Mouse (Mus musculus): ENCODE data around the gene Camk2b. TPM values are rescaled to one million over a fixed set of nuclear protein-coding genes. Genes with fewer than 3 reads are reported as not detected.

The Camk2b gene
- polyA plus RNA-seq, 1 experiment from 2014 or later, result 51.6 TPM

DNA sequence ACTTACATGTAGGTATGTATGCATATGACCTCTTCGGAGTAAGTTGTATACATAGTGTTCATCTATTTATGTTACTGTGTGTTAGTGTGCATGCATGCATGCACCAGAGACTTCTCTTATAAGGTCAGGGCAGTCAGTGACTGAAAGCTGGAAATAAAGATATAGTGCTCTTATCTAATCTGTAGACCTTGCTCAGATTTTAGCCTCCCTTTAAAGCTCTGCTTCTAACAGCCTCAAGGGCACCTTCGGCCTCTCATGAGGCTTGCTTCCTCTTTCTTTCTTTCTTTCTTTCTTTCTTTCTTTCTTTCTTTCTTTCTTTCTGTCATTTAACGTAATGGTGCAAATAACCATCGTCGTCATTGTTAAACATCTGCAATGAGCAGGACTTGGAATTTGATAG lies 111.7 kb downstream of the Camk2b start:
- H3K4me3 ChIP-seq (ENCODE audit: low read depth, low read length), result no peak overlapping the region
- H3K4me2 ChIP-seq (ENCODE audit: low read length), result no peak overlapping the region
- DNase-seq (ENCODE audit: low spot score) (no peak), ATAC-seq (no peak)
- H3K27ac ChIP-seq (ENCODE audit: low read depth, low read length), result no peak overlapping the region
- H3K9me3 ChIP-seq (replicated peaks; ENCODE audit: control insufficient read depth, low read length), result no peaks in the 10 kb centered on the region
- WGBS, result 80% methylated on average over 5 of the region's 5 CpGs
- peaks cover 6% of the 10 kb centered on the region for H3K36me3 ChIP-seq (ENCODE audit: control insufficient read depth, insufficient read depth, low read length)
- H3K9ac ChIP-seq (ENCODE audit: low read length), result no peak overlapping the region
- peaks cover 18% of the 10 kb centered on the region for H3K4me1 ChIP-seq (ENCODE audit: control insufficient read depth, insufficient read depth, low read length)
- H3K27me3 ChIP-seq (replicated peaks; ENCODE audit: control insufficient read depth, insufficient read depth, low read length), result no peaks in the 10 kb centered on the region

GRCm38 (mm10) chr11:5953130-5953765 lies 112.9 kb downstream of the Camk2b start:
- DNase-seq (ENCODE audit: low spot score), result peak; percentile 62
- Histone ChIP-seq H3K36me3 (ENCODE audit: control insufficient read depth, insufficient read depth, low read length) (no peaks in the 10 kb centered on the region; the same call in 1 of the 2 replicates), H3K27me3 (replicated peaks; ENCODE audit: control insufficient read depth, insufficient read depth, low read length) (no peaks in the 10 kb centered on the region), H3K4me3 (ENCODE audit: low read depth, low read length) (no peak overlapping the region), H3K9ac (ENCODE audit: low read length) (no peak overlapping the region), H3K4me1 (ENCODE audit: control insufficient read depth, insufficient read depth, low read length) (peaks cover 18% of the 10 kb centered on the region), H3K9me3 (replicated peaks; ENCODE audit: control insufficient read depth, low read length) (no peaks in the 10 kb centered on the region), H3K27ac (ENCODE audit: low read depth, low read length) (no peak overlapping the region), H3K4me2 (ENCODE audit: low read length) (no peak overlapping the region)
- ATAC-seq, result no peak
- 30% methylated on average over 8 of the region's 8 CpGs for WGBS

GRCm38 (mm10) chr11:5952501-5952900 lies 113.7 kb downstream of the Camk2b start:
- no peaks in the 10 kb centered on the region for H3K9me3 ChIP-seq (replicated peaks; ENCODE audit: control insufficient read depth, low read length)
- no peak overlapping the region for H3K9ac ChIP-seq (ENCODE audit: low read length)
- H3K27ac ChIP-seq (ENCODE audit: low read depth, low read length), result no peak overlapping the region
- ATAC-seq (no peak), DNase-seq (ENCODE audit: low spot score) (no peak)
- H3K4me3 ChIP-seq (ENCODE audit: low read depth, low read length), result no peak overlapping the region
- no peaks in the 10 kb centered on the region for H3K27me3 ChIP-seq (replicated peaks; ENCODE audit: control insufficient read depth, insufficient read depth, low read length)
- 91% methylated on average over 5 of the region's 5 CpGs for WGBS
- peaks cover 18% of the 10 kb centered on the region for H3K4me1 ChIP-seq (ENCODE audit: control insufficient read depth, insufficient read depth, low read length)
- no peak overlapping the region for H3K4me2 ChIP-seq (ENCODE audit: low read length)
- H3K36me3 ChIP-seq (ENCODE audit: control insufficient read depth, insufficient read depth, low read length), result no peaks in the 10 kb centered on the region; the same call in 1 of the 2 replicates

- Histone ChIP-seq H3K27ac (ENCODE audit: low read depth, low read length) (no peak within 1 kb of the TSS), H3K4me2 (ENCODE audit: low read length) (no peak within 1 kb of the TSS), H3K9me3 (replicated peaks; ENCODE audit: control insufficient read depth, low read length) (no peaks in the 10 kb centered on the region), H3K4me3 (ENCODE audit: low read depth, low read length) (no peak within 1 kb of the TSS), H3K36me3 (ENCODE audit: control insufficient read depth, insufficient read depth, low read length) (no peaks in the 10 kb centered on the region), H3K4me1 (ENCODE audit: control insufficient read depth, insufficient read depth, low read length) (peaks cover 5% of the 10 kb centered on the region), H3K27me3 (replicated peaks; ENCODE audit: control insufficient read depth, insufficient read depth, low read length) (no peaks in the 10 kb centered on the region), H3K9ac (ENCODE audit: low read length) (no peak within 1 kb of the TSS)
- 42% methylated on average over 8 of the region's 8 CpGs for WGBS
- ATAC-seq (peak; percentile 40), DNase-seq (ENCODE audit: low spot score) (peak; percentile 45)
Observed at GRCm38 (mm10) chr11:5949586-5950352, 116.4 kb downstream of the Camk2b start, which contains the start of gene Gck. Gene Gck, minus strand, starts transcription at chr11:5950081.

GRCm38 (mm10) chr11:5948546-5949250 lies 117.5 kb downstream of the Camk2b start:
- H3K9me3 ChIP-seq (replicated peaks; ENCODE audit: control insufficient read depth, low read length), result no peaks in the 10 kb centered on the region
- H3K36me3 ChIP-seq (ENCODE audit: control insufficient read depth, insufficient read depth, low read length), result no peaks in the 10 kb centered on the region
- no peak for ATAC-seq
- 67% methylated on average over 8 of the region's 10 CpGs for WGBS
- H3K27ac ChIP-seq (ENCODE audit: low read depth, low read length), result no peak overlapping the region
- H3K4me2 ChIP-seq (ENCODE audit: low read length), result no peak overlapping the region
- DNase-seq (ENCODE audit: low spot score), result no peak
- no peak overlapping the region for H3K4me3 ChIP-seq (ENCODE audit: low read depth, low read length)
- H3K9ac ChIP-seq (ENCODE audit: low read length), result no peak overlapping the region
- H3K27me3 ChIP-seq (replicated peaks; ENCODE audit: control insufficient read depth, insufficient read depth, low read length), result no peaks in the 10 kb centered on the region
- peaks cover 4% of the 10 kb centered on the region for H3K4me1 ChIP-seq (ENCODE audit: control insufficient read depth, insufficient read depth, low read length)

DNA sequence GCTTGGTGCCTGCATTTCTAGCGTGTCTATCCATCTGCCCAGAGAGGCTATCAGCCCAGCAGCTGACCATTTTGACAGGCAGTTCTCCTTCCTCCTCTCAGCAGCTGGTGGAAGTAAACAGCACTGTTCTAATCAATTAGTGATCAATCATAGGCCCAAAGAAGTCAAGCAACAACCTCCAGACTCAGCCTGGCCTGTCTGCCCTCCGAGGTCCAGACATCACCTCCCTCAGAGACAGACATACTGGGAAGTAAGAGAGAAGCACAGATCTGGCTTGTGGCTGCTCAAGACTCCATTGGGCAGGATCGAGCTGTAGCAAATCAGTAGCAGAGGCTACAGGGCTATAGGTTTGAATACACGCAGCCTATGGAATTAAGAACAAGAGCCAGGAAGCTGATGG lies 118.4 kb downstream of the Camk2b start:
- ATAC-seq, result no peak
- H3K36me3 ChIP-seq (ENCODE audit: control insufficient read depth, insufficient read depth, low read length), result no peaks in the 10 kb centered on the region
- H3K4me3 ChIP-seq (ENCODE audit: low read depth, low read length), result no peak overlapping the region
- no peaks in the 10 kb centered on the region for H3K27me3 ChIP-seq (replicated peaks; ENCODE audit: control insufficient read depth, insufficient read depth, low read length)
- no peak overlapping the region for H3K4me2 ChIP-seq (ENCODE audit: low read length)
- 67% methylated on average over 4 of the region's 4 CpGs for WGBS
- no peak overlapping the region for H3K9ac ChIP-seq (ENCODE audit: low read length)
- no peaks in the 10 kb centered on the region for H3K9me3 ChIP-seq (replicated peaks; ENCODE audit: control insufficient read depth, low read length)
- peaks cover 4% of the 10 kb centered on the region for H3K4me1 ChIP-seq (ENCODE audit: control insufficient read depth, insufficient read depth, low read length)
- DNase-seq (ENCODE audit: low spot score), result no peak
- no peak overlapping the region for H3K27ac ChIP-seq (ENCODE audit: low read depth, low read length)

DNA sequence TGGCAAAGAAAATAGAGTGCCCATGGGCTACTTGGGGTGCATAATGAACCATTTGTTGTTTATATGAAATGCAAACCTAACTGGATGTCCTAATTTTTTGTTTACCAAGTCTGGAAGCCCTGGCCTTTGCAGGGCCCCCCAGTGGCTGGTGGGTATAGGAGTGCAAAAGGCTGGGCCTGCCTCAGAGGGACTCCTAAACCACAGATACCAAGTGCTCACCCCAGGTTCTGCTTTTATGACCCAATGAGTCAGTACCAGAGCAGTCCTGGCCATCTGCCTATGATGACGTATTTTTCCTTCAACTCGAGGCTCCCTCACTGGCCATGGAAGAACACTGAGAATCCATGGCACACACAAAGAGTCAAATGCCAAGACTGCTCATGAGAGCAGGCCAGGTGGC lies 121.1 kb downstream of the Camk2b start:
- no peak for ATAC-seq

GRCm38 (mm10) chr11:5942966-5943365 lies 123.2 kb downstream of the Camk2b start:
- no peak overlapping the region for H3K4me3 ChIP-seq (ENCODE audit: low read depth, low read length)
- DNase-seq (ENCODE audit: low spot score) (no peak), ATAC-seq (no peak)
- no peaks in the 10 kb centered on the region for H3K27me3 ChIP-seq (replicated peaks; ENCODE audit: control insufficient read depth, insufficient read depth, low read length)
- no peak overlapping the region for H3K27ac ChIP-seq (ENCODE audit: low read depth, low read length)
- no peaks in the 10 kb centered on the region for H3K4me1 ChIP-seq (ENCODE audit: control insufficient read depth, insufficient read depth, low read length)
- H3K9me3 ChIP-seq (replicated peaks; ENCODE audit: control insufficient read depth, low read length), result no peaks in the 10 kb centered on the region
- H3K4me2 ChIP-seq (ENCODE audit: low read length), result no peak overlapping the region
- WGBS, result 58% methylated on average over 6 of the region's 6 CpGs
- no peaks in the 10 kb centered on the region for H3K36me3 ChIP-seq (ENCODE audit: control insufficient read depth, insufficient read depth, low read length)
- no peak overlapping the region for H3K9ac ChIP-seq (ENCODE audit: low read length)

More for the DNA sequence above, 121.1 kb downstream of the Camk2b start:
- H3K4me3 ChIP-seq (ENCODE audit: low read depth, low read length), result no peak overlapping the region
- H3K4me2 ChIP-seq (ENCODE audit: low read length), result no peak overlapping the region
- H3K9me3 ChIP-seq (replicated peaks; ENCODE audit: control insufficient read depth, low read length), result no peaks in the 10 kb centered on the region
- peaks cover 4% of the 10 kb centered on the region for H3K4me1 ChIP-seq (ENCODE audit: control insufficient read depth, insufficient read depth, low read length)
- DNase-seq (ENCODE audit: low spot score), result no peak
- H3K36me3 ChIP-seq (ENCODE audit: control insufficient read depth, insufficient read depth, low read length), result no peaks in the 10 kb centered on the region
- H3K27me3 ChIP-seq (replicated peaks; ENCODE audit: control insufficient read depth, insufficient read depth, low read length), result no peaks in the 10 kb centered on the region
- H3K9ac ChIP-seq (ENCODE audit: low read length), result no peak overlapping the region
- no peak overlapping the region for H3K27ac ChIP-seq (ENCODE audit: low read depth, low read length)
- 86% methylated on average over 2 of the region's 2 CpGs for WGBS
